ENCODE assay signal across 21 mouse cellular contexts in the genomic region with DNA sequence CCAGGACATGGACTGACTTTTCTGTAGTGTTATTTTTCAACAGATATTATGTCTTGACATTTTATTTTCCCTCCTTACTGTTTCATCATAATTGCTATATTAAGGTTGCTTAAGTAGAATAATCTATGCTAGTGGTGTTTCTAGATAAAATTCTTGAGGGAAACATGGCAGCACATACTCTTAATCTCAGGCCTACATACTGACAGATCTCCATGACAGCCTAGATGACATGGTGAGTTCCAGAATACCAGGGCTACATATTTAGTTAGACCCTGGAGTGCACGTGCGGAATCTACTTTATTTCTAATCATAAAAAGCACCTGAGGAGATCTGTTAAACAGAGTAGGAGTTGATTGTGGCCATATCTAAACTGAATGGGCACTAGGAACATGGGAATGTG.
"Had no signal": no experiment of that assay in that cellular context is flagged by ENCODE, and none has a peak within 500 bp of the region (broad histone marks: within the 10 kb centered on the region; RNA-seq: fewer than 3 reads in every experiment).

No protein-coding gene starts in this region.

- DNase-seq: kidney, adult 11 months; kidney, adult 8-10 months; left cerebral cortex, postnatal 4 days; lung, adult 18-20 months; lung, postnatal 14 days; lung, postnatal 4 days; retina, postnatal 1 day; right cerebral cortex, postnatal 25 days; spleen, adult 18-20 months; thymus, adult 18-20 months; thymus, postnatal 36 days had no signal

- H3K9me3 ChIP-seq: intestine, embryonic 15.5 days; kidney, embryonic 15.5 days; limb, embryonic 12.5 days; limb, embryonic 15.5 days; lung, embryonic 15.5 days; midbrain, embryonic 10.5 days; midbrain, embryonic 13.5 days; neural tube, embryonic 13.5 days had no signal

- H3K4me2 ChIP-seq: intestine, embryonic 15.5 days; kidney, embryonic 15.5 days; limb, embryonic 12.5 days; limb, embryonic 15.5 days; lung, embryonic 15.5 days; midbrain, embryonic 13.5 days; neural tube, embryonic 13.5 days had no signal

- ATAC-seq: intestine, embryonic 15.5 days; midbrain, embryonic 13.5 days; midbrain, embryonic 16.5 days had no signal

- H3K9ac ChIP-seq: intestine, embryonic 15.5 days; kidney, embryonic 15.5 days; limb, embryonic 12.5 days; limb, embryonic 15.5 days; lung, embryonic 15.5 days; midbrain, embryonic 13.5 days; neural tube, embryonic 13.5 days had no signal

- H3K27ac ChIP-seq: intestine, embryonic 15.5 days; kidney, embryonic 15.5 days; limb, embryonic 12.5 days; limb, embryonic 15.5 days; lung, embryonic 15.5 days; midbrain, embryonic 10.5 days; midbrain, embryonic 13.5 days; neural tube, embryonic 13.5 days had no signal

- H3K36me3 ChIP-seq: intestine, embryonic 15.5 days had no signal

- H3K27me3 ChIP-seq: intestine, embryonic 15.5 days; kidney, embryonic 15.5 days; limb, embryonic 12.5 days; limb, embryonic 15.5 days; lung, embryonic 15.5 days; midbrain, embryonic 13.5 days; neural tube, embryonic 13.5 days had no signal

- H3K4me3 ChIP-seq: intestine, embryonic 15.5 days; kidney, embryonic 15.5 days; limb, embryonic 12.5 days; limb, embryonic 15.5 days; lung, embryonic 15.5 days; midbrain, embryonic 10.5 days; midbrain, embryonic 13.5 days; myocyte; neural tube, embryonic 13.5 days had no signal

- H3K4me1 ChIP-seq: intestine, embryonic 15.5 days; kidney, embryonic 15.5 days; limb, embryonic 12.5 days; limb, embryonic 15.5 days; lung, embryonic 15.5 days; midbrain, embryonic 10.5 days; midbrain, embryonic 13.5 days; neural tube, embryonic 13.5 days had no signal
